12 mouse cellular contexts compared by ENCODE assay signal in the genomic region with DNA sequence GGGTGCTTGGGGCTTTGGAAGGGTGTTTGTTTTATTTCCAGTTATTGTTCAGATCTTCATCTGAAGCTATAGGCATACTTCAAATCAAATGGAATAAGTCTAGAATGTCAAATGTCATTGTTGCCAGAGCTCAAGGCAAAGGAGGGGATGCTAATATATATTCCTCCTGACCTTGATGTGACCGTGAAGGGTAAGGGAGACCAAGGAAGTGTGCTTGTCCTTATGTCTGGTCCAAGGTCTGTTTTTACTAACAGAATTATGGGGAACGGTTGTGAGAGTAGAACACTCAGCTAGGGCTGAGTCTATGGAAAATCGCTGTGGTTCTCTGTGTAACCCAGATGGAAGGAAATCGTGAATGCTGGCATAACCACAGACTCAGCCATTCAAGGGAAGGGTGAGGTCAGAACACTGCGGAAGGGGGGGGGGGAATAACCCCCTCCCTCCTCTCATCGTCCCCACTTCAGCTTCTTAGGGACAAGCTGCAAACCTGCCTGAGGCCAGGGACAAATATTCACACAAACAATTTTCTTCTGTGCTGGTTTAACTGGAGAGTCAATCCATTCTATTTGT.
A peak's percentile ranks its signal among the peaks of the same experiment; 100 is the strongest.
DNase-seq lines count a peak whose midpoint lies in the region; ATAC-seq and TF ChIP-seq lines count a peak whose summit lies in the region.
"Had no signal": no experiment of that assay in that cellular context is flagged by ENCODE, and none has a peak within 500 bp of the region (broad histone marks: within the 10 kb centered on the region; RNA-seq: fewer than 3 reads in every experiment).

No protein-coding gene starts in this region.

- TF ChIP-seq POLR2A in kidney, adult 2 months (IDR thresholded peaks at IDR 0.05; ENCODE audit: low read depth, low read length): no peak

- peak overlapping the region; percentile 42 for H3K4me2 ChIP-seq in midbrain, embryonic 11.5 days
- H3K4me2 ChIP-seq: limb, embryonic 15.5 days had no signal

- TF ChIP-seq CTCF in kidney, adult 2 months (conservative IDR thresholded peaks at IDR 0.05; ENCODE audit: insufficient read depth, insufficient read length, low read depth, low read length): no peak

- H3K27me3 ChIP-seq in midbrain, embryonic 11.5 days (ENCODE audit: control insufficient read depth, insufficient read depth, low read length): no peaks in the 10 kb centered on the region
- H3K27me3 ChIP-seq in kidney, adult 2 months (replicated peaks; ENCODE audit: control insufficient read depth, insufficient read depth, low read length): no peaks in the 10 kb centered on the region
- H3K27me3 ChIP-seq: limb, embryonic 15.5 days had no signal

- peak overlapping the region; percentile 92 for H3K27ac ChIP-seq in midbrain, embryonic 11.5 days (ENCODE audit: low read depth, low read length)
- H3K27ac ChIP-seq in kidney, adult 2 months (ENCODE audit: insufficient read depth, low read depth, low read length): no peak overlapping the region
- H3K27ac ChIP-seq: heart, embryonic 10.5 days; limb, embryonic 15.5 days had no signal

- H3K9me3 ChIP-seq in midbrain, embryonic 11.5 days (ENCODE audit: control insufficient read depth, low read length): no peaks in the 10 kb centered on the region
- H3K9me3 ChIP-seq: heart, embryonic 10.5 days; limb, embryonic 15.5 days had no signal

- no peak overlapping the region for H3K4me3 ChIP-seq in midbrain, embryonic 11.5 days (ENCODE audit: low read depth, low read length)
- H3K4me3 ChIP-seq in kidney, adult 2 months (ENCODE audit: insufficient read depth, low read depth, low read length): no peak overlapping the region
- H3K4me3 ChIP-seq: heart, embryonic 10.5 days; limb, embryonic 15.5 days had no signal

- peak overlapping the region; percentile 14 for H3K9ac ChIP-seq in midbrain, embryonic 11.5 days (ENCODE audit: low read length)
- H3K9ac ChIP-seq: limb, embryonic 15.5 days had no signal

- WGBS in midbrain, embryonic 11.5 days: 32% methylated on average over 6 of the region's 6 CpGs
- WGBS in kidney, adult 2 months: 63% methylated on average over 6 of the region's 6 CpGs

- peak; percentile 20 to 33 for DNase-seq in cerebellum, postnatal 10 days
- DNase-seq in cerebellum, adult 8-10 months: no peak
- peak; percentile 93 for DNase-seq in midbrain, embryonic 11.5 days (ENCODE audit: low spot score, missing footprints)
- no peak for DNase-seq in urinary bladder, adult 18-20 months (ENCODE audit: low spot score in 2 of 2)
- DNase-seq in kidney, adult 2 months: no peak
- no peak for DNase-seq in kidney, postnatal 10 days
- DNase-seq: adrenal gland, postnatal 14 days; lung, postnatal 4 days had no signal

- no peaks in the 10 kb centered on the region for H3K36me3 ChIP-seq in midbrain, embryonic 11.5 days (ENCODE audit: control insufficient read depth, insufficient read depth, low read length)
- no peaks in the 10 kb centered on the region for H3K36me3 ChIP-seq in kidney, adult 2 months (ENCODE audit: control insufficient read depth, insufficient read depth, low read length)
- H3K36me3 ChIP-seq: heart, embryonic 10.5 days; limb, embryonic 15.5 days had no signal

- ATAC-seq in common myeloid progenitor, adult 5-6 weeks (replicated peaks; ENCODE audit: low read depth, poor library complexity, severe bottlenecking): peak; percentile 86
- ATAC-seq in granulocyte monocyte progenitor cell, adult 5-6 weeks (replicated peaks; ENCODE audit: poor library complexity, severe bottlenecking): peak; percentile 62; the same call in 1 of the 2 replicates
- ATAC-seq in midbrain, embryonic 11.5 days (ENCODE audit: low FRiP score): peak; percentile 55

- H3K4me1 ChIP-seq in midbrain, embryonic 11.5 days (ENCODE audit: control insufficient read depth, insufficient read depth, low read length): peaks cover 16% of the 10 kb centered on the region; the same call in 1 of the 2 replicates
- H3K4me1 ChIP-seq in kidney, adult 2 months (ENCODE audit: control insufficient read depth, insufficient read depth, low read length): no peaks in the 10 kb centered on the region
- H3K4me1 ChIP-seq: heart, embryonic 10.5 days had no signal

Comparison
In these comparisons a context has a peak if more than half of its experiments do, and no peak if none do; other contexts are left out.
1. DNase-seq: peak in cerebellum, postnatal 10 days (2 of 2) and midbrain, embryonic 11.5 days (single experiment); none in cerebellum, adult 8-10 months (single experiment), urinary bladder, adult 18-20 months (0 of 2), kidney, adult 2 months (single experiment) and kidney, postnatal 10 days (single experiment).
2. Peak in every context shown above with its lines, with median percentiles within 50 percentile points of each other: ATAC-seq.